Mouse (Mus musculus) B cell, adult 2 months (primary cell): ENCODE results near the gene Snapc4.

Source experiments
- DNase-seq, 2 experiments: peaks; one replicate each; pipeline ENCODE4 v3.0.0; 2022

Gene Snapc4

GRCm38 (mm10) chr2:26312812-26313211, 67.6 kb downstream of the Snapc4 start:
- DNase-seq, result no peak
